Mouse (Mus musculus): Measurements from ENCODE around the gene Irf2bp2. TPM values are rescaled to one million over a fixed set of nuclear protein-coding genes. Genes with fewer than 3 reads are reported as not detected.

Irf2bp2 gene
- total RNA-seq, 2 experiments from 2014 or later: 19.5 to 21.3 TPM

DNA sequence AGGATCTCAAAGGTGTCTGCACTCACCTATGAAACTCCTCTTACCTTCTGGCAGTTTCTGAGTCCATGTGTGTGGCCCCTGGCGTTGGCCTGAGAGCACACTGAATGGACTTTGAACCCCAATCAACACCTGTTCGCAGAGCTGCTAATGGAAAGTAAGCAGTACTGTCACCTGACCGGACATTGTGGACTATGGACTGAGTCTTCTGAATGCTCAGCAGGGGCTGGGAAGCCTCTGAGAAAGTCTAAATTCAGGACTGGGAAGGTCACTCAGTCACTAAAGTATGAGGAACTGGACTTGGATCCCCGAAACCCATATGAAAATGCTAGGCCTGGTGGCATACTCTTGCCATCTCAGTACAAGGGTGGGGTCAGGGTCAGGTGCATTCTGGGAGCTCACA, 19.9 kb downstream of the Irf2bp2 start:
- ATAC-seq (replicated peaks; ENCODE audit: low FRiP score, poor library complexity, severe bottlenecking): no peak

GRCm38 (mm10) chr8:126573079-126573694, 20.6 kb downstream of the Irf2bp2 start:
- no peak for ATAC-seq (replicated peaks; ENCODE audit: low FRiP score, poor library complexity, severe bottlenecking)

DNA sequence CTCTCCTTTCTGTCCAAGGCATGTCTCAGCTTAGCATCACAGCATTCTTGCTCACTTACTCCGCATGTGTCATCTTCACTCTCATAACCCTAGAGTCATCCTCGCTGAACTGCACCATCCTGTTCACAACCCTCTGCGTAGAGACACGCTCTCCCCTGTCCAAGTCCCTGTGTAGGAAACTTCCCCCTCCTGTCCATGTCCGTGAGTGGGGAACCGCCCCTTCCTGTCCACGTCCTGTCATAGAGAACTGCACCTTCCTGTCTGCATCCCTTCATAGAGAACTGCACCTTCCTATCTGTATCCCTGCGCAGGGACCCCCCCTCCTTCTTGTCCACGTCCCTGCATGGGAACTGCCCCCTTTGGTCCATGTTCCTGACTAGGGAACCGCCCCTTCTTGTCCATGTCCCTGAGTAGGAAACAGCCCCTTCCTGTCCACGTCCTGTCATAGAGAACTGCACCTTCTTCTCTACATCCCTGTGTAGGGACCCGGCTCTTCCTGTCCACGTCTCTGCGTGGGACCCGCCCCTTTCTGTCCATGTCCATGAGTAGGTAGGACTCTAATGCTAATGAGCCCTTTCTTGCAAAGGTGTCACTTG, 22.6 kb downstream of the Irf2bp2 start:
- no peak for ATAC-seq (replicated peaks; ENCODE audit: low FRiP score, poor library complexity, severe bottlenecking)

DNA sequence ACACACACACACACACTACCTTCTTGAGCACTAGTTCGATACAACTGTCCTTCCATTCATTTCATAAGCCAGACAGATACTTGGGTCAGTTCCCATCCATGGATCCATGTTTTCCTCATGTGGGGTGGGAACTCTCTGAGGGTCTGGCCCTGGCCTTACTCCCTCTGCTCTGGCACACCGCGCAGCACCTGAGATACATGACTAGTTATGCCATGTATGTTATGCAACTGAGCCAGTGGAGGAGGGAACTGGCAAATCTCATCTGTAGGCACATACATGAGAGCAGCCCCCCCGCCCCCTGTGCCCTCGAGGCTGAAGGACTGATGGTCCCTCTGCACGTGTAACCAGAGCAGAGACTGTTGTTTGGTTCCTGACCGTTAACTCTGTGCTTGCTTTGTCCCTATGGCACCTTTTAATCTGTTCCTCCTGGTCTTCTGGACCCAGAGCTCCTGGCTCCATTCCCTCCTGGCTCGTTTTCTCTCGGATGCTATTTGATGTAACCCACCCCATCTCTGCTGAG, 23.2 kb downstream of the Irf2bp2 start:
- ATAC-seq (replicated peaks; ENCODE audit: low FRiP score, poor library complexity, severe bottlenecking): no peak

DNA sequence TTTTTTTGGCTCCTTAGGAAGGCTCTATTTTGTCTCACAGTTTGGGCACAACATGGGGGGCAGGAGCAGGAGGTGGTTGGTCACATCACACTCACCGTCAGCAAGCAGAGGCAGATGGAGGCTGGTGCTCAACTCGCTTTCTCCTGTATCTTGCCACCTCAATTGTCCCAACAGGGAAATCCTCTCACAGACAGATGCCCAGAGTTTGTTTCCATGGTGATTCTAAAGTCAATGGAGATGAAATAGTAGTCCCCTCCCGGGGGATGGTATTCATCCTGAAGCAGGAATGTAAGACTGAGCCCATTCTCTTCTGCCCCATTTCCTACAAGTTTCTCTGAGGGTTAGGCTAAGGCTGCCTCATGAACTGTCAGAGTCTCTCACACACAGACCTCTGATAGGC, 23.7 kb downstream of the Irf2bp2 start:
- ATAC-seq (replicated peaks; ENCODE audit: low FRiP score, poor library complexity, severe bottlenecking): no peak

- ATAC-seq (replicated peaks; ENCODE audit: low FRiP score, poor library complexity, severe bottlenecking): no peak
Measured at GRCm38 (mm10) chr8:126569638-126570037, 24.1 kb downstream of the Irf2bp2 start.

DNA sequence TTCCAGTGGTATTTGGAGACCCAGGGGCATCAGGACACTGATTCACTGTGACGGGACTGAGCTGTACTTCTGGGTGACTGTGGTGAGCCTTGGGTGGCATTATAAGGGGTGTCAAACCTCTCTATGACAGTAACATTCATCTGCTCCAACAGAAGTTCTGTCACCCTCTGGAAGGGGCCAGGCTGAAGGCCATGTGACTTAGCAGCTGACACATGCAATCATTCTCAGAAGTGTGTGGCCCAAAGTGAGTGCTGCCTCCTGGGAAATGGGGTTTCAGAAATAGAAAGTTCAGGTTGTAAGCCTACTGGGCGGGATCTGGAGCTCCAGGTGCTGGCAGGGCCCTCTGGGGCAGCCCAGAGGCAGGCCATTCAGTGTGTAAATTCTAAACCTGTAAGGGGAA, 26.1 kb downstream of the Irf2bp2 start:
- no peak for ATAC-seq (replicated peaks; ENCODE audit: low FRiP score, poor library complexity, severe bottlenecking)

GRCm38 (mm10) chr8:126566446-126567062, 27.2 kb downstream of the Irf2bp2 start:
- ATAC-seq (replicated peaks; ENCODE audit: low FRiP score, poor library complexity, severe bottlenecking): no peak

GRCm38 (mm10) chr8:126565954-126566445, 27.8 kb downstream of the Irf2bp2 start:
- ATAC-seq (replicated peaks; ENCODE audit: low FRiP score, poor library complexity, severe bottlenecking): no peak

DNA sequence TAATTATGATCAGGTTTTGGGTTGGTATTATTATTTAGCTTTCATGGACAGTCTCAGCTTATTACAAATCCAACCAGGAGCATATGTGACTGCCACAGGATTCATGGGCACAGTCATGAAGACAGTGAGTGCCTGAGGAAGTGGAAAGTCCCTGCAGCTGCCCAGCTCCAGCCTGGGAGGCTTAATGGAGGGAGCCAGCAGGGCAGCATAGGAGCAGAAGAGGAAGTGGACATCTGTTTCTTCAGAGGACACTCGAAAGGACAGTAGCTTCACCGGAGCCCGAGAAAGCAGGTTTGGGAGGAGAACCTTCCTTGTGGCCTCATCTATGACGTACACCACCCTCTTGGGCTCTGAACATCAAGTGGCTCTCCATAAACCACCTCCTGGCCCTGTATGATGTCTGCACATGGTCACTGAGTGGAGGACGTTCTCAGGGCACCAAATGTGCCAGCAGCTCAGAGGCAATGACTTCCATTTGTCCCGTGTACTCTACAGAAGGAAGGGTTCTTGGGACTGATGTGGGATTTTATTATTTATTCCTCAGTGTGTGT, 28.5 kb downstream of the Irf2bp2 start:
- no peak for ATAC-seq (replicated peaks; ENCODE audit: low FRiP score, poor library complexity, severe bottlenecking)

DNA sequence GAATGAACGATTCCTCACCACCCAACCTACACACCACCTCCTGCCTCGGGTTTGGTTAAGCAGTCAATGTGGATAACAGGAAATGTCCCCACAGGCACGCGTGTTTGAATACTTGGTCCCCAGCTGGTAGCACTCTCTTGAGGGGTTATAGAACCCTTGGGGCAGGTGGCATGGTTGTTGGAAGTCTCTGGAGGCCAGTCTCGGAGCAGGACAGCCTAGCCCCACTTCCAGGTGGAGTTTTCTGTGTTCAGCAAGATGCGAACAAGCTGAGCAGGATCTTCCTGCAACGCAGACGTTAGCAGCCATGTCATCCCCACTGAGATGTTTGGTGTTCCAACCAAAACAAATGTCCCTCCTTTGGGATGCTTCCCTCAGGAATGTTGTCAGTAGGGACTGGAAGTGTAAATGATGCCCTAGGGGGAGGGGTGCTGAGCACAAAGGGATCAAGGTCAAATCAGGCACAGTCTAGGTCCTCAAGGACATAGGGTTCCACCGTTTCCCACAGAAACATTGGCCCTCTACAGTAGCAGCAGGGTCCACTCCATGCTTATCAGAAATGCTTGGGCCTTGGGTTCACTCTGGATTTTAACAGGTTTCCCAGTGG, 29.1 kb downstream of the Irf2bp2 start:
- no peak for ATAC-seq (replicated peaks; ENCODE audit: low FRiP score, poor library complexity, severe bottlenecking)

- no peak for ATAC-seq (replicated peaks; ENCODE audit: low FRiP score, poor library complexity, severe bottlenecking)
Measured at GRCm38 (mm10) chr8:126561316-126561841, 32.4 kb downstream of the Irf2bp2 start.

DNA sequence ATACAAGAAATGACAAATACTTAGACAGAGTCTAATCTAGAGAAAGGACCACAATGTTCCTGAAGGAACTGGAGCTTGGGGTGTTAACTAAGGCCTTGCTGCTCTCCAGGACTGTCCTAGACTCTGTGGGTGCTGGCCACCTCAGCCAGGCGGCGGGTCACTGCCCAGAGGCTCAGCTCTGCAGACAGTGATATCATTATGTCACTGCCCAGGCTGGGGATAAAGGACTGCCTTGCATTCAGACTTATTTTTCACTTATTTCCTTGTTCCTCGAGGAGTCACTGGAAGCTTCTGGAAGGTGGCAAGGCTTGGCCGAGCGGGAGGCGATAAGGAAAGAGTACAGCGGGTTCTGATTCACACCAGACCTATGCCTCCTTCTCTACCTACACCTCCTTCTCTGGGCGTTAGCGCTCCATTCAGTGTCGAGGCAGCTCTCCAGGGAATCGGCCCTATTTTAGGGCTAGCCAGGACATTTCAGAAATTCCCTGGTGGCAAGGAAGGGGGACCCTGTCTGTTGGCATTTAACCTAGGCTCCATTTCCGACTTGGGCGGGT, 35.3 kb downstream of the Irf2bp2 start:
- no peak for ATAC-seq (replicated peaks; ENCODE audit: low FRiP score, poor library complexity, severe bottlenecking)

- no peak for ATAC-seq (replicated peaks; ENCODE audit: low FRiP score, poor library complexity, severe bottlenecking)
Measured at GRCm38 (mm10) chr8:126557403-126557802, 36.4 kb downstream of the Irf2bp2 start.

- no peak for ATAC-seq (replicated peaks; ENCODE audit: low FRiP score, poor library complexity, severe bottlenecking)
Measured at GRCm38 (mm10) chr8:126556691-126557090, 37.1 kb downstream of the Irf2bp2 start.

- ATAC-seq (replicated peaks; ENCODE audit: low FRiP score, poor library complexity, severe bottlenecking): no peak
Measured at GRCm38 (mm10) chr8:126554741-126555140, 39.0 kb downstream of the Irf2bp2 start.

DNA sequence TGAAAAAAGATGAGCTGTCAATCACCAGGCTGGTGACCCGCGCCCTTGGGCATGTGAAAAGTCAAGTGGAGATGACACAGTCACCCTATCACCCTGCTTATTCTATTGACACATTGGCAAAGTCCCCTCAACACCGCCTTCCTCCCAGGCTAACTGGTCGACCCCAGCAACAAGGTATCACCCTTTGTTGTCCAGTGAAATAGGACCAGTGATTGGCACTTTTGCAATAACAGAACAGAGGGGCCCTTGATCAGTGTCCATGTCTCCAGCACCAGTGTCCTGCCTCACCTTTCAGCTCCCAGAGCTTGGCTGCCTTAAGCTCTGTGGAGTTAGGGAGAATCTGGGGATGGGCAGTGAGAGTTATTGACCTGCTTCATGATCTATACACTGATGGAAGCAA, 41.9 kb downstream of the Irf2bp2 start:
- no peak for ATAC-seq (replicated peaks; ENCODE audit: low FRiP score, poor library complexity, severe bottlenecking)

DNA sequence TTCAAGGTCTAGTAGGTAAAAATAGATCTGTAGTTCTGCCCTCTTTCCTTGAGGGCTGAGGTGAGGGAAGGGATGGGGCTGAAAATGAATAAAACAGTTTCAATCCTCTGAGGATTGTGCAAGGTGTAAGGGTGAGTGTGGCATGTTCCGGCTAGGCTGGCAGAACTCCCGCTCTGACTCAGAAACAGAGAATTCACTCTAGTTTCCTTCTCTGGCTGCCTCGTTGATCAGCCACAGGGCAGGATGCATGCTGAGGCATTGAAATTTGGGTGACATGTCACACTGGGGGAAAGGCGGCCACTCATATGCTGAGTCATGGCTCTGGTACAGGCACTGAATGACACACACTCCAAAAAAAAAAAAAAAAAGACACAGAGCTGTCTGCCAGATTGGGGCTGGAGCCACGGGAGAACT, 42.8 kb downstream of the Irf2bp2 start:
- 0 out of 2 replicates have a peak, but pooled peaks have one; percentile 45 for ATAC-seq (replicated peaks; ENCODE audit: low FRiP score, poor library complexity, severe bottlenecking)

DNA sequence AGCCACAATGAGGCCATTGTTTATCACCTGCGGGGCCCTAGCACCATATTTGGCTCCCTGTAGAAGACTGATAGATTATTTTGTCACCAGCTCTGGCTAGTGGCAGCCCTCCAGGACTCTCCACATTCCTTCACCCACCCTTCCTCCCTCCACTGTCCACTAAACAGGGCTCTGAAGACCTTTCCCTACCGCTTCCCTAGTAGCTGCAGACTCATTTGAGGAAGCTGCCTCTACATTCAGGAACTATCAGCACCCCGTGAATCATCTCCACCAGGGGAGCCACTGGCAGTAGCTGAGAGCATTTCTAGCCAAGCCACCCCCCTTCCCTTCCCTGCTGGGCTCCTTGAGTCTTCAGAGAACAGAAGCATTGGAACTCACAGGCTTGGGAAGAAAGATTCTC, 45.9 kb downstream of the Irf2bp2 start:
- no peak for ATAC-seq (replicated peaks; ENCODE audit: low FRiP score, poor library complexity, severe bottlenecking)

DNA sequence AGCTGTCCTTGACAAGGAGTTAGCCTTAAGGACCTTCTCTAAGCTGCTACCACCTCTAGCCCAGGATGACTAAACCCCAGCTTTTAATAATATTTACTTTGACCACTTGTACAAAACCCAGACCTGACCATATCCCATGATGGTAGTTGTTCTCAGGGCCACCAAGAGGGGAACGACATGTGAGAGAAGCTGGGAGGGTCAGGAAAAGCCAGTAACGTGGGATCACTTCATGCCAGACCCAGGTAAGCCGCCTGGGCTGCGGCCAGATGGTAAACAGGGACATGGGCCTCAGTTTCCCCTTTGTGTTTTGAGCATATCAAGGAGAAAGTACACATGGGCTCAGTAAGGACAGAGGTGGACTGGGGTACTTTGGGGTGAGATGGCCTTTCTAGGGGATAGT, 46.4 kb downstream of the Irf2bp2 start:
- no peak for ATAC-seq (replicated peaks; ENCODE audit: low FRiP score, poor library complexity, severe bottlenecking)

Data from erythroblast, adult 5-6 weeks (primary cell).